Mouse (Mus musculus): ENCODE measurements at regions not wholly inside any gene's neighbourhood (a gene's known extent, or its start where the extent isn't known, plus 50 kb on each side); places are given as distances from the start of the nearest gene placed in this dataset.

GRCm38 (mm10) chr3:21381072-21381471 is 695.4 kb upstream of the Tbl1xr1 start:
- DNase-seq (ENCODE audit: low spot score in 2 of 2), result no peak

- DNase-seq (ENCODE audit: low spot score in 2 of 2), result no peak
These were observed 672.9 kb upstream of the Tbl1xr1 start for GRCm38 (mm10) chr3:21403551-21403950.

- DNase-seq (ENCODE audit: low spot score in 2 of 2), result no peak
These were observed 672.4 kb upstream of the Tbl1xr1 start for GRCm38 (mm10) chr3:21404058-21404457.

GRCm38 (mm10) chr3:21407077-21407476 is 669.4 kb upstream of the Tbl1xr1 start:
- no peak for DNase-seq (ENCODE audit: low spot score in 2 of 2)

- no peak for DNase-seq (ENCODE audit: low spot score in 2 of 2)
These were observed 664.4 kb upstream of the Tbl1xr1 start for GRCm38 (mm10) chr3:21412010-21412409.

GRCm38 (mm10) chr3:21423139-21423538 is 653.3 kb upstream of the Tbl1xr1 start:
- DNase-seq (ENCODE audit: low spot score in 2 of 2), result no peak

- DNase-seq (ENCODE audit: low spot score in 2 of 2), result no peak
These were observed 649.9 kb upstream of the Tbl1xr1 start for GRCm38 (mm10) chr3:21426538-21426937.

- DNase-seq (ENCODE audit: low spot score in 2 of 2), result peak in 1 of 2 experiments; percentile 28
These were observed 648.9 kb upstream of the Tbl1xr1 start for GRCm38 (mm10) chr3:21427408-21428031.

- DNase-seq (ENCODE audit: low spot score in 2 of 2), result no peak
These were observed 648.3 kb upstream of the Tbl1xr1 start for GRCm38 (mm10) chr3:21428120-21428519.

GRCm38 (mm10) chr3:21464245-21464644 is 612.2 kb upstream of the Tbl1xr1 start:
- DNase-seq (ENCODE audit: low spot score in 2 of 2), result no peak

GRCm38 (mm10) chr3:21466113-21466645 is 610.3 kb upstream of the Tbl1xr1 start:
- peak; percentile 9 to 27 for DNase-seq (ENCODE audit: low spot score in 2 of 2)

- DNase-seq (ENCODE audit: low spot score in 2 of 2), result peak in 1 of 2 experiments; percentile 64
These were observed 599.1 kb upstream of the Tbl1xr1 start for GRCm38 (mm10) chr3:21477366-21477765.

- peak; percentile 76 to 83 for DNase-seq (ENCODE audit: low spot score in 2 of 2)
These were observed 597.2 kb upstream of the Tbl1xr1 start for GRCm38 (mm10) chr3:21479021-21479795.

GRCm38 (mm10) chr3:21479846-21480245 is 596.6 kb upstream of the Tbl1xr1 start:
- DNase-seq (ENCODE audit: low spot score in 2 of 2), result no peak

- DNase-seq (ENCODE audit: low spot score in 2 of 2), result peak; percentile 32 to 79
These were observed 592.4 kb upstream of the Tbl1xr1 start for GRCm38 (mm10) chr3:21484052-21484451.

GRCm38 (mm10) chr3:21485454-21485853 is 591.0 kb upstream of the Tbl1xr1 start:
- no peak for DNase-seq (ENCODE audit: low spot score in 2 of 2)

GRCm38 (mm10) chr3:21489547-21489946 is 586.9 kb upstream of the Tbl1xr1 start:
- DNase-seq (ENCODE audit: low spot score in 2 of 2), result no peak

GRCm38 (mm10) chr3:21492413-21492812 is 584.0 kb upstream of the Tbl1xr1 start:
- no peak for DNase-seq (ENCODE audit: low spot score in 2 of 2)

- DNase-seq (ENCODE audit: low spot score in 2 of 2), result no peak
These were observed 583.1 kb upstream of the Tbl1xr1 start for GRCm38 (mm10) chr3:21493384-21493783.

GRCm38 (mm10) chr3:21494904-21495303 is 581.5 kb upstream of the Tbl1xr1 start:
- no peak for DNase-seq (ENCODE audit: low spot score in 2 of 2)

GRCm38 (mm10) chr3:21495651-21496050 is 580.8 kb upstream of the Tbl1xr1 start:
- DNase-seq (ENCODE audit: low spot score in 2 of 2), result peak in 1 of 2 experiments; percentile 35

GRCm38 (mm10) chr3:21496166-21496565 is 580.3 kb upstream of the Tbl1xr1 start:
- DNase-seq (ENCODE audit: low spot score in 2 of 2), result no peak

- DNase-seq (ENCODE audit: low spot score in 2 of 2), result no peak
These were observed 579.4 kb upstream of the Tbl1xr1 start for GRCm38 (mm10) chr3:21497011-21497410.
